Comparison of ENCODE assay signal across 8 mouse cellular contexts in the genomic region with DNA sequence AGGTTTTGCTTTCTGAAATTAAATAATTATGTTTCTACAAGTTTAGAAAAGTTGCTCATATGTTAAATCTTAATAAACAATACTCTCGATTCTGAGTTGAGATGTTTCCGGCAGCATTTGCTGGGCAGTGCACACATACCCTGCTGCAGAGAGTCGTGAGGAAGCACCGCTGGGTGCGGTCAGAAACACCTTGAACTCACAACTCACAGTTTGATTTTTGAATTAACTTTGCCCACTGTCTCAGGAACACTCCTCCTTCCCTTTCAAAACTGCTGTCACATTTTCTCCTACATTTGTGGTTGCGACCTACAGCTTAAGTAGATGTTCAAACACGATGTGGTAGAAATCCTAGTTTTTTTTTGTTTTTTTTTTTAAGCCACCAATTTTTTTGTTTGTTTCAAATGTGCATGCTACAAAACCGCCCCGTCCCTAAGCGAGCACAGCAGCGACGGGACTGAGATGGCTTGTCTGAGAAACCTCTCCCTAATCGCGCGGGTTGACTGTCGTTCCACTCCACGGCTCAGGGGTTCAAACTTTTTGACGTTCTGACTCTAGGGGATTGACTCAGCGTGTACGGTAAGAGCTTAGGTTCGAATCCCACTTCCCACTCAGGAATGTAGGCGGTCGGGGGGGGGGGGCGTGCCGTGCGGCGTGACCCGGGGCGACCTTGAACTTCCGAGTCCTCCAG. TPM values are rescaled to one million over a fixed set of nuclear protein-coding genes. Genes with fewer than 3 reads are reported as not detected.
DNase-seq lines count a peak whose midpoint lies in the region; ATAC-seq and TF ChIP-seq lines count a peak whose summit lies in the region.

No protein-coding gene starts in this region.

- TF ChIP-seq CTCF in bone marrow macrophage, adult 2 months (IDR thresholded peaks at IDR 0.05; ENCODE audit: low read depth, low read length): no peak

- peaks cover 2% of the 10 kb centered on the region; the same call in 1 of the 2 replicates for H3K4me1 ChIP-seq in lung, embryonic 16.5 days (replicated peaks; ENCODE audit: control insufficient read depth, insufficient read depth, low read length)
- H3K4me1 ChIP-seq in bone marrow macrophage, adult 2 months (ENCODE audit: control insufficient read depth, insufficient read depth, low read length): peaks cover 12% of the 10 kb centered on the region
- H3K4me1 ChIP-seq in hindbrain, embryonic 10.5 days (replicated peaks): peaks cover 13% of the 10 kb centered on the region

- peak overlapping the region; percentile 61 for H3K4me3 ChIP-seq in lung, embryonic 16.5 days (ENCODE audit: low read length)
- peak overlapping the region; percentile 92 for H3K4me3 ChIP-seq in bone marrow macrophage, adult 2 months (ENCODE audit: insufficient read depth, low read length)
- H3K4me3 ChIP-seq in hindbrain, embryonic 10.5 days: peak overlapping the region; percentile 83

- H3K36me3 ChIP-seq in lung, embryonic 16.5 days (ENCODE audit: control insufficient read depth, insufficient read depth, low read length): no peaks in the 10 kb centered on the region
- H3K36me3 ChIP-seq in hindbrain, embryonic 10.5 days: 0 out of 2 replicates have a peak, but pooled peaks cover 11% of the 10 kb centered on the region

- 5% methylated on average over 30 of the region's 30 CpGs for WGBS in lung, embryonic 16.5 days
- 8% methylated on average over 30 of the region's 30 CpGs for WGBS in hindbrain, embryonic 10.5 days

- H3K9ac ChIP-seq in lung, embryonic 16.5 days (ENCODE audit: low read length): peak overlapping the region; percentile 76

- H3K9me3 ChIP-seq in lung, embryonic 16.5 days (ENCODE audit: control insufficient read depth, low read length): no peaks in the 10 kb centered on the region
- no peaks in the 10 kb centered on the region for H3K9me3 ChIP-seq in hindbrain, embryonic 10.5 days

- DNase-seq in lung, adult 18-20 months: no peak
- DNase-seq in hindbrain, embryonic 10.5 days (ENCODE audit: low spot score): no peak
- no peak for DNase-seq in adrenal gland, adult 8-10 months
- DNase-seq in right cerebral cortex, postnatal 14 days: no peak
- no peak for DNase-seq in kidney, postnatal 10 days

- H3K4me2 ChIP-seq in lung, embryonic 16.5 days (ENCODE audit: low read depth, low read length): peak overlapping the region; percentile 55

- TF ChIP-seq POLR2A in bone marrow macrophage, adult 2 months (IDR thresholded peaks at IDR 0.05; ENCODE audit: borderline replicate concordance, low read depth, low read length): no peak

- ATAC-seq in lung, embryonic 16.5 days (ENCODE audit: low read depth): peak; percentile 60
- ATAC-seq in megakaryocyte, adult 5-6 weeks (ENCODE audit: poor library complexity, severe bottlenecking): peak; percentile 49

- no peak overlapping the region for H3K27ac ChIP-seq in lung, embryonic 16.5 days (ENCODE audit: low read length)
- H3K27ac ChIP-seq in bone marrow macrophage, adult 2 months (ENCODE audit: insufficient read depth, low read depth, low read length): peak overlapping the region; percentile 60
- peak overlapping the region; percentile 95 for H3K27ac ChIP-seq in hindbrain, embryonic 10.5 days

- no peaks in the 10 kb centered on the region for H3K27me3 ChIP-seq in lung, embryonic 16.5 days (ENCODE audit: control insufficient read depth, insufficient read depth, low read depth, low read length)
- H3K27me3 ChIP-seq in hindbrain, embryonic 10.5 days (ENCODE audit: insufficient read depth, poor library complexity, severe bottlenecking): no peaks in the 10 kb centered on the region

RNA-seq across cellular contexts. Expression of a gene that starts 0.5 kb away (rescaled TPM):
- 16.8 and 17.8 TPM in 2 replicates for polyA plus RNA-seq in lung, embryonic 16.5 days (2015; fragmentation: Nextera tagmentation; extraction: Ambion mirVana)
- 7.1 and 7.2 TPM in 2 replicates for polyA plus RNA-seq in bone marrow macrophage, adult 2 months (2012; ENCODE audit: insufficient read depth, insufficient read length, missing spikeins)
- polyA plus RNA-seq in hindbrain, embryonic 10.5 days (2016; fragmentation: Nextera tagmentation; extraction: Ambion mirVana): 24.8 and 27.9 TPM in 2 replicates
- total RNA-seq in megakaryocyte, adult 5-6 weeks (2015): 13.3 and 18.1 TPM in 2 replicates
- 10.2 and 11.2 TPM in 2 replicates for total RNA-seq in megakaryocyte, adult 5-6 weeks (2017)
- 10 to 100 TPM in 2 of 4 experiments, 1 to 10 TPM in 2; 8.9 to 11.8 (median 10.3) TPM for total RNA-seq in adrenal gland, adult 8-10 months (2022)

RNA-seq across cellular contexts. Expression of a gene that starts 0.6 kb away (rescaled TPM):
- polyA plus RNA-seq in lung, embryonic 16.5 days (2015; fragmentation: Nextera tagmentation; extraction: Ambion mirVana): 10.9 and 11.2 TPM in 2 replicates
- polyA plus RNA-seq in bone marrow macrophage, adult 2 months (2012; ENCODE audit: insufficient read depth, insufficient read length, missing spikeins): 5.4 and 6.8 TPM in 2 replicates
- 17.5 and 20.2 TPM in 2 replicates for polyA plus RNA-seq in hindbrain, embryonic 10.5 days (2016; fragmentation: Nextera tagmentation; extraction: Ambion mirVana)
- total RNA-seq in megakaryocyte, adult 5-6 weeks (2015): 8.7 and 9.1 TPM in 2 replicates
- 4.6 and 8.1 TPM in 2 replicates for total RNA-seq in megakaryocyte, adult 5-6 weeks (2017)
- total RNA-seq in adrenal gland, adult 8-10 months (2022): 10 to 100 TPM; 20.0 to 28.7 (median 26.3) TPM
